Mouse (Mus musculus) embryonic facial prominence, embryonic 14.5 days (tissue): ENCODE measurements at regions not wholly inside any gene's neighbourhood (a gene's known extent, or its start where the extent isn't known, plus 50 kb on each side); places are given as distances from the start of the nearest gene placed in this dataset.

Experiments
- ATAC-seq: fragments of 200-750 bp; cut with Nextera tagmentation; 2 replicates; pipeline ENCODE4 v1.8.0; 2017; ENCODE audit warnings: low read depth, moderate number of reproducible peaks, moderate TSS enrichment
- DNase-seq: peaks from one replicate; pipeline ENCODE4 v3.0.0-alpha.2; 2015; ENCODE audit warnings: low spot score
- H3K27ac ChIP-seq: fragments of 300-500 bp; sonication (generic); replicated peaks from 2 replicates; pipeline ENCODE4 v1.5.1; 2014; ENCODE audit warnings: low read depth, mild to moderate bottlenecking, low read length, moderate library complexity
- H3K27me3 ChIP-seq: fragments of 300-500 bp; sonication (generic); replicated peaks from 2 replicates; pipeline ENCODE4 v1.6.1; 2014; ENCODE audit warnings: low read length; ENCODE audit not compliant: control insufficient read depth, insufficient read depth
- H3K36me3 ChIP-seq: fragments of 300-500 bp; sonication (generic); 2 replicates; pipeline ENCODE4 v1.6.1; 2014; ENCODE audit warnings: low read length, mixed read lengths; ENCODE audit not compliant: control insufficient read depth, insufficient read depth
- H3K4me1 ChIP-seq: fragments of 300-500 bp; sonication (generic); 2 replicates; pipeline ENCODE4 v1.6.1; 2014; ENCODE audit warnings: antibody characterized with exemption, low read length; ENCODE audit not compliant: control insufficient read depth, insufficient read depth
- H3K4me2 ChIP-seq: fragments of 300-500 bp; sonication (generic); 2 replicates; pipeline ENCODE4 v1.6.1; 2014; ENCODE audit warnings: low read depth, mild to moderate bottlenecking, low read length, moderate library complexity, mixed read lengths
- H3K4me3 ChIP-seq: fragments of 300-500 bp; sonication (generic); 2 replicates; pipeline ENCODE4 v1.5.1; 2014; ENCODE audit warnings: low read depth, mild to moderate bottlenecking, low read length
- H3K9ac ChIP-seq: fragments of 300-500 bp; sonication (generic); 2 replicates; pipeline ENCODE4 v1.6.1; 2014; ENCODE audit warnings: low read depth, mild to moderate bottlenecking, low read length, moderate library complexity, mixed read lengths
- H3K9me3 ChIP-seq: fragments of 300-500 bp; sonication (generic); 2 replicates; pipeline ENCODE4 v1.6.1; 2016; ENCODE audit warnings: low read length; ENCODE audit not compliant: control insufficient read depth
- WGBS: fragments of 180-500 bp; shearing (Covaris S2); extraction: QIAGEN DNeasy Blood & Tissue Kit; methylation state at CpG from one replicate; pipeline ENCODE4 v1.1.7; 2014; 5-methylcytosine and 5-hydroxymethylcytosine counted together

DNA sequence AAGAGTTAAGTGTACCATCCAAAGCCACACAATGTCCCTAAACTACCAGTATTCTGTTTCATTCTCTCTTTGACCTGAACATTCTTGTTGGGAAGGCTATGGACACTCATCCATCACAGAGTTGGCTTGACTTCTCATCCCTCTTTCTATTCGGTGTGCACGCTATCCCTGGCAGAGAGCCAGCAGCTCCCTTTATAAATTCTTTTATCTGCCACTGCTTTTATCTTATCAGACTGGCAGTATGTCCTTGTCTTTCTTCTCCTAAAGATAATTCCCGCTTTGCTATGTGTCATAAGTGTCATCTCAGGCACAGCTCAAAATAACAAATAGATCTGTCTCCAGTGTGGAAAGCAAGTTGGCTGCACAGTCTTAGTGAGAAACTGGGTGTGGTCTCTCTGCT lies 106.6 kb upstream of the Lipc start:
- no peaks in the 10 kb centered on the region for H3K27me3 ChIP-seq
- no peak for DNase-seq
- H3K27ac ChIP-seq, result no peak overlapping the region
- no peak overlapping the region for H3K4me3 ChIP-seq
- no peak for ATAC-seq
- no peak overlapping the region for H3K4me2 ChIP-seq
- H3K9ac ChIP-seq, result no peak overlapping the region
- H3K9me3 ChIP-seq, result no peaks in the 10 kb centered on the region
- no peaks in the 10 kb centered on the region for H3K4me1 ChIP-seq
- 67% methylated on average over 3 of the region's 3 CpGs for WGBS
- H3K36me3 ChIP-seq, result no peaks in the 10 kb centered on the region

DNA sequence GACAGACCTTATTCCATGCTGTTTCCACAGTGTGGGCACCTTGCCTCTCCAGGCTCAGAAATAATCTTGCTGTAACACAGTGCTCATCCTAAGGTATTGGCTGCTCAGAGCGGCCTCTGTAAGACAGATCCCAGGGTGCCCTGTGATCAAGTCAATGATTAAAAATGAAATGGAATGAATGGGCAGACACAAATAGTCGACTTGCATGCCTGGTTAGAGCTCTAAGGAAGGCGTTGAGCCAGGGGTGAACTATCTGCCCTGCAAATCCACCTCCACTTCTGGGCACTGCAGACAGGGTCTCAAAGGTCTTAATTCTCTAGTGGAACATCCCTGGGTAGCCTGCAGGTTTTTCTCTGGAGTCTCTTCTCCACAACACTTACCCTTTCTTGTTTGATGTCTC lies 104.8 kb upstream of the Lipc start:
- Histone ChIP-seq H3K36me3 (no peaks in the 10 kb centered on the region), H3K9me3 (no peaks in the 10 kb centered on the region), H3K27me3 (no peaks in the 10 kb centered on the region), H3K9ac (no peak overlapping the region), H3K4me3 (no peak overlapping the region), H3K4me2 (no peak overlapping the region), H3K4me1 (no peaks in the 10 kb centered on the region), H3K27ac (no peak overlapping the region)
- ATAC-seq (no peak), DNase-seq (no peak)
- WGBS, result 79% methylated on average over 3 of the region's 3 CpGs

DNA sequence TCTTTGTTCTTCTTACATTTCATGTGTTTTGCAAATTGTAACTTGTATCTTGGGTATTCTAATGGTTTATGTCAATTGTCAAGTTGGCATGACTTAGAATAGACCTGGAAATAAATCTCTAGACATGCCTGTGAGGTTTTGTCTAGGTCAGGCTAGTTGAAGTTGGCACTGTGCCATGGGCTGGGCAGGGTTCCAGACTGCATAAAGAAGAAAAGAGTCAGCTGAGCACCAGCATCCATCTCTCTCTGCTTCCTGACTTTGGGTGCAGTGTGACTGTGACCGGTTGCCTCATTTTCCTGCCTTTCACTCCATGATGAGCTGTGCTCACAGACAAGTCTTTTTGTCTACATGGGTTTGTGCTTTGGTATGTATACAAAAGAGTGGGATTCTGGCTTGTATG lies 91.9 kb upstream of the Lipc start:
- WGBS, result 29% methylated on average over 1 of the region's 1 CpGs
- no peak overlapping the region for H3K4me2 ChIP-seq
- H3K9ac ChIP-seq, result no peak overlapping the region
- ATAC-seq, result no peak
- no peaks in the 10 kb centered on the region for H3K36me3 ChIP-seq
- no peak overlapping the region for H3K27ac ChIP-seq
- no peaks in the 10 kb centered on the region for H3K27me3 ChIP-seq
- H3K9me3 ChIP-seq, result no peaks in the 10 kb centered on the region
- DNase-seq, result peak; percentile 43
- H3K4me1 ChIP-seq, result no peaks in the 10 kb centered on the region
- H3K4me3 ChIP-seq, result no peak overlapping the region

DNA sequence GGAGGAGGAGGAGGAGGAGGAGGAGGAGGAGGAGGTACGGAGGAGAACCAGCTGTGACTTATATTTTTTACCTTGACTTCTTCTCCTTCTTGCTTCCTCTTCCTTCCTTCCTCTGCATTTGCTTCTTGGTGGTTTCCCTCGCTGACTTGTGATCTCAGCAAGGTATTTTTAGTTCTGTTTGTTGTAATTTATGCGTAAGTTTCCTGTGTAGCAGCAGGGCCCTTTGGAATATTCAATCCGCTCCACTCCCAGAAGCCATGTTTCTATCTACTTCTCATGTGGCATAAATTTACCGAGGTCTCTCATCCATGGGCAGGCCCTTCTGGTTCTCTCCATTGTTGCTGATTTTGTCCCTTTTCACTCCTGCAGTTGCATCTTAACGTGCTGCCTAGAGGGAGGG lies 83.3 kb upstream of the Lipc start:
- Histone ChIP-seq H3K36me3 (no peaks in the 10 kb centered on the region), H3K27me3 (no peaks in the 10 kb centered on the region), H3K4me2 (no peak overlapping the region), H3K27ac (no peak overlapping the region), H3K4me3 (no peak overlapping the region), H3K4me1 (no peaks in the 10 kb centered on the region), H3K9me3 (peaks cover 4% of the 10 kb centered on the region; the same call in 1 of the 2 replicates), H3K9ac (no peak overlapping the region)
- 66% methylated on average over 6 of the region's 6 CpGs for WGBS
- ATAC-seq (no peak), DNase-seq (no peak)

DNA sequence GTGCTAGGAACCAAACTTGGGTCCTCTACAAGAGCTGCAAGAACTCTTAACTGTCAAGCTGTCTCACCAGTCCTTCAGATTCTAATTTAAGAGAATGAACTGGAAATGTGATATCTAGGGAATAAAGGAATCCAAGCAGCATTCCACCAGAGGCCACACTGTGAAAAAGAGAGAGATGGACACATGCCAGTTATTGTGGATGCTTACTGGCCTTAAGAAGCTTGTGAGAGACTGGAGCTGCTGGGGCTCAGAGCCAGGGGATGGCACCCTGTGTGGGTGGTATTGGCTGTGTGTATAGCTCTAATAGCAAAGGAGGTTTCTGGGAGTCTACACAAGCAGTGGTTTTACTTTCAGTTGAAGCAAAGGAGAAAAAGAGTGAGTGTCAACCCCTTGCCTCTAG lies 80.1 kb upstream of the Lipc start:
- Histone ChIP-seq H3K4me3 (no peak overlapping the region), H3K4me2 (no peak overlapping the region), H3K27me3 (no peaks in the 10 kb centered on the region; the same call in 1 of the 2 replicates), H3K4me1 (no peaks in the 10 kb centered on the region), H3K9me3 (no peaks in the 10 kb centered on the region), H3K27ac (no peak overlapping the region), H3K36me3 (no peaks in the 10 kb centered on the region), H3K9ac (no peak overlapping the region)
- peak; percentile 19 for DNase-seq
- ATAC-seq, result no peak

DNA sequence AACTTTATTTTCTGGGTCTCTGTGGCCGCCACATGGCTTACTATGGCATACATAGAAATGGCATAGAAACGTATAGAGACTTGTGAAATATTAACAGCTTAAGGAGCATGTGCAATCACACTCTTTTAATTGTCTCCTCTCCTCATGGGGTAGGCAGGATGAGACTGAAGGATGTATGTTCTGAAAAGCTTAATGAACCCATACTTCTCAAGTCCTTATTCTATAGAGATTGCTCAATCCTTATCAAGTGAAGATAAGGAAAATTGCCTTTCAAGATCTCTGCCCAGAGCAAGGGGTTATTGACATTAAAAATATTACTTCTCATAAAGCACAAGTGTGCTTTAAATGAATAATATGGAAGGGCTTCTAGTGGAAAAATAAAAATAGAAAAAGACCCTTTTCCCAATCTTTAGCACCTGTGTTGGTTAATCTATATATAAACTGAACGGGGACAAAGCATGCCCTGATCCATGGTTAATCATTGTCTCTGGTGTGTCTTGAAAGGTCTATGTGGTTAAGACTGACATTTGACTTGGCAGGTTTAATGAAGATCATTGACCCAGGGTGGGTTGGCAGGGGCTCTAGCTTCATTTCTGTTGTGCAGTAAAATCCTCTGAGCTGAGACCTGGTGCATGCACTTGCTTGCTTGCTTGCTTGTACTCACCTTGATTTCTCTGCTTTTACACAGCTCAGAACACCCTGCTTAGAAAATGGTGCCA lies 78.3 kb upstream of the Lipc start:
- Histone ChIP-seq H3K9ac (no peak overlapping the region), H3K4me1 (no peaks in the 10 kb centered on the region), H3K4me3 (no peak overlapping the region), H3K27ac (no peak overlapping the region), H3K27me3 (no peaks in the 10 kb centered on the region; the same call in 1 of the 2 replicates), H3K4me2 (no peak overlapping the region), H3K9me3 (no peaks in the 10 kb centered on the region), H3K36me3 (no peaks in the 10 kb centered on the region)
- no peak for DNase-seq
- 78% methylated on average over 3 of the region's 3 CpGs for WGBS
- no peak for ATAC-seq

DNA sequence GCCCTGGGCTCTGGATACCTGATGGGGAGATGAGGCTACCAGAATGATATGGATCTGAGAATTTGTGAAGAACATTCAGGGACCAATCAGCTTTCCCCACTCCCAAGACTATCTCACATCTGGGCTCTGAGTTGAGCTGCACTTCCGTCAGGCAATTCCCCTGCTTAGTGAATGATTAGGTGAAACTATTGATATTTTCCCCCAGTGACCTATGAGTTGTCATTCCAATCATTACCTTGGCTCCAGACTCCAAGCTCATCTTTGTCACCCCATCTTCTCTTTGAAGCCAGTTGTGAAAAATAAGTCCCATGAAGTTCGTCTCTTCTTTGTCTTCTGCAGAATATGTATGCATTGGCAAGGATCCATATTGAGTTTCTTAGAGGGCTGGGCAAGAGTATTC lies 76.1 kb upstream of the Lipc start:
- no peak for ATAC-seq
- no peaks in the 10 kb centered on the region for H3K4me1 ChIP-seq
- no peak for DNase-seq
- no peaks in the 10 kb centered on the region for H3K9me3 ChIP-seq
- H3K27me3 ChIP-seq, result no peaks in the 10 kb centered on the region; the same call in 1 of the 2 replicates
- H3K27ac ChIP-seq, result no peak overlapping the region
- 83% methylated on average over 2 of the region's 2 CpGs for WGBS
- H3K9ac ChIP-seq, result no peak overlapping the region
- H3K4me3 ChIP-seq, result no peak overlapping the region
- no peak overlapping the region for H3K4me2 ChIP-seq
- H3K36me3 ChIP-seq, result no peaks in the 10 kb centered on the region

DNA sequence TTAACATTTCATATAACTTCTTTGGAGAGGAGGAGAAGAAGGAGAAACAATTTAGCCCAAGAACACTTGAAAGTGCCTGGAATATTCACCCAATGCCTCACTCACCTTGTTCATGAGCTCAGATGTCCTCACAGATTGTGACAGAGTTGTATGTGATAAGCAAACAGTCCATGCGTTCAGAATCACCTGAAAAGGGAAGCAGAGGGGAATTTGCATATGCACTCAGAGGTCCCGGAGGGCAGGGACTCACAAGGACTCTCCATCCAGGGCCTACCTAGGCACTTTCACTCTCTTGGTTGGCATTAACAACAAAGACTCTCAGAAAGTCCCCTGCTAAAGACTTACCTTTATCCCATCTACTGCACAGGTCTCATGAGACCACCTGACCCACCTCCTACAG lies 75.6 kb upstream of the Lipc start:
- no peak overlapping the region for H3K9ac ChIP-seq
- DNase-seq (no peak), ATAC-seq (no peak)
- H3K4me1 ChIP-seq, result no peaks in the 10 kb centered on the region
- no peaks in the 10 kb centered on the region for H3K9me3 ChIP-seq
- H3K4me2 ChIP-seq, result no peak overlapping the region
- no peak overlapping the region for H3K27ac ChIP-seq
- no peaks in the 10 kb centered on the region for H3K36me3 ChIP-seq
- no peaks in the 10 kb centered on the region; the same call in 1 of the 2 replicates for H3K27me3 ChIP-seq
- H3K4me3 ChIP-seq, result no peak overlapping the region
- WGBS, result 60% methylated on average over 2 of the region's 2 CpGs

DNA sequence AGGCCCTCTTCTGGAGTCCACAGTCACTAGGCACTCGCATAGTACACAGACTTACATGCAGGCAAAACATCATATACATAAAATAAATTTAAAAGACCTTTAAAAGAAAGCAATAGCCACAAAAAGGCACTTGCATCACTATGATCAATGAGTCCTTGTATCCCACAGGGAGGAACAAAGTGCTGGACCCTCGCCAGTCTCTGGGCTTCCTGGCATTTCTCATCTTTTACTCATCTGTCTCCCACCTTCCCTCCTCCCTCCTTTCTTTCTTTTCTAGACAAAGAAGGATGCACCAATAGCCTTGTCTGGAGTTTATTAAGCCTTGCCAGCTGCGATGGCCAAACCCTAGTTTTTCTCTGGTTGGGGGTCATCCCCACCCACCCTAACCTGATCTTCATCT lies 73.2 kb upstream of the Lipc start:
- no peak overlapping the region for H3K27ac ChIP-seq
- 68% methylated on average over 3 of the region's 3 CpGs for WGBS
- ATAC-seq (no peak), DNase-seq (no peak)
- H3K4me2 ChIP-seq, result no peak overlapping the region
- H3K27me3 ChIP-seq, result no peaks in the 10 kb centered on the region; the same call in 1 of the 2 replicates
- H3K9ac ChIP-seq, result no peak overlapping the region
- H3K4me1 ChIP-seq, result no peaks in the 10 kb centered on the region
- no peak overlapping the region for H3K4me3 ChIP-seq
- no peaks in the 10 kb centered on the region for H3K9me3 ChIP-seq
- H3K36me3 ChIP-seq, result no peaks in the 10 kb centered on the region
